Comparison of ENCODE assay signal across 30 mouse cellular contexts in genomic region chr13:52334962-52335361, GRCm38 (mm10).
DNase-seq lines count a peak whose midpoint lies in the region; ATAC-seq lines count a peak whose summit lies in the region.
"Had no signal": no experiment of that assay in that cellular context is flagged by ENCODE, and none has a peak within 500 bp of the region (broad histone marks: within the 10 kb centered on the region; RNA-seq: fewer than 3 reads in every experiment).

No protein-coding gene starts in this region.

- no peaks in the 10 kb centered on the region for H3K9me3 ChIP-seq in heart, embryonic 10.5 days
- H3K9me3 ChIP-seq in neural tube, embryonic 15.5 days (replicated peaks), result no peaks in the 10 kb centered on the region
- H3K9me3 ChIP-seq: embryonic facial prominence, embryonic 10.5 days; embryonic facial prominence, embryonic 15.5 days; forebrain, embryonic 13.5 days; heart, embryonic 13.5 days; hindbrain, embryonic 10.5 days; hindbrain, embryonic 15.5 days; limb, embryonic 12.5 days; liver, embryonic 15.5 days; midbrain, embryonic 12.5 days had no signal

- no peaks in the 10 kb centered on the region for H3K36me3 ChIP-seq in heart, embryonic 10.5 days
- H3K36me3 ChIP-seq in neural tube, embryonic 15.5 days, result no peaks in the 10 kb centered on the region
- H3K36me3 ChIP-seq: embryonic facial prominence, embryonic 10.5 days; embryonic facial prominence, embryonic 15.5 days; heart, embryonic 13.5 days; hindbrain, embryonic 10.5 days; hindbrain, embryonic 15.5 days; limb, embryonic 12.5 days; liver, embryonic 15.5 days; midbrain, embryonic 12.5 days had no signal

- H3K4me2 ChIP-seq in neural tube, embryonic 15.5 days, result no peak overlapping the region
- H3K4me2 ChIP-seq: embryonic facial prominence, embryonic 15.5 days; forebrain, embryonic 13.5 days; heart, embryonic 13.5 days; hindbrain, embryonic 15.5 days; limb, embryonic 12.5 days; liver, embryonic 15.5 days; lung, embryonic 14.5 days; midbrain, embryonic 12.5 days had no signal

- H3K27me3 ChIP-seq in heart, embryonic 10.5 days (ENCODE audit: insufficient read depth, poor library complexity, severe bottlenecking), result no peaks in the 10 kb centered on the region
- H3K27me3 ChIP-seq in neural tube, embryonic 15.5 days (replicated peaks), result no peaks in the 10 kb centered on the region
- H3K27me3 ChIP-seq: CH12.LX; embryonic facial prominence, embryonic 15.5 days; forebrain, embryonic 13.5 days; heart, embryonic 13.5 days; hindbrain, embryonic 15.5 days; limb, embryonic 12.5 days; liver, embryonic 15.5 days; midbrain, embryonic 12.5 days had no signal

- no peak overlapping the region for H3K4me3 ChIP-seq in heart, embryonic 10.5 days
- no peak overlapping the region for H3K4me3 ChIP-seq in neural tube, embryonic 15.5 days (replicated peaks)
- H3K4me3 ChIP-seq: embryonic facial prominence, embryonic 10.5 days; embryonic facial prominence, embryonic 15.5 days; forebrain, embryonic 13.5 days; heart, embryonic 13.5 days; hindbrain, embryonic 10.5 days; hindbrain, embryonic 15.5 days; left cerebral cortex, adult 2 months; limb, embryonic 12.5 days; liver, embryonic 15.5 days; midbrain, embryonic 12.5 days had no signal

- DNase-seq in heart, embryonic 10.5 days (ENCODE audit: low spot score), result peak; percentile 24
- no peak for DNase-seq in heart, adult 9 months (ENCODE audit: low spot score in 2 of 2)
- DNase-seq in 416B (ENCODE audit: low read depth), result peak; percentile 50
- peak; percentile 9 to 22 for DNase-seq in natural killer cell, adult 2 months (ENCODE audit: low spot score in 2 of 2)
- DNase-seq: adrenal gland, adult 8-10 months; cerebellum, adult 11 months; cerebellum, adult 9-10 months; gastrocnemius, postnatal 14 days; heart, adult 18-20 months; heart, postnatal 10 days; kidney, adult 11 months; kidney, postnatal 14 days; lung, embryonic 14.5 days; lung, postnatal 14 days; right cerebral cortex, postnatal 25 days had no signal

- H3K4me1 ChIP-seq in heart, embryonic 10.5 days, result peaks cover 14% of the 10 kb centered on the region
- peaks cover 5% of the 10 kb centered on the region; the same call in 1 of the 2 replicates for H3K4me1 ChIP-seq in neural tube, embryonic 15.5 days
- H3K4me1 ChIP-seq: embryonic facial prominence, embryonic 15.5 days; forebrain, embryonic 13.5 days; limb, embryonic 12.5 days; liver, embryonic 15.5 days had no signal

- ATAC-seq in common myeloid progenitor, adult 5-6 weeks (replicated peaks; ENCODE audit: low read depth, poor library complexity, severe bottlenecking), result peak; percentile 95
- no peak for ATAC-seq in neural tube, embryonic 15.5 days (ENCODE audit: low FRiP score)
- ATAC-seq in erythroid progenitor cell, adult 5-6 weeks (replicated peaks; ENCODE audit: low FRiP score, poor library complexity, severe bottlenecking), result no peak
- ATAC-seq: forebrain, embryonic 13.5 days; inflammation-experienced regulatory T-cells, adult 6 months had no signal

- H3K27ac ChIP-seq in heart, embryonic 10.5 days, result no peak overlapping the region
- no peak overlapping the region for H3K27ac ChIP-seq in neural tube, embryonic 15.5 days (replicated peaks)
- H3K27ac ChIP-seq: embryonic facial prominence, embryonic 10.5 days; embryonic facial prominence, embryonic 15.5 days; forebrain, embryonic 13.5 days; heart, embryonic 13.5 days; hindbrain, embryonic 10.5 days; hindbrain, embryonic 15.5 days; left cerebral cortex, adult 2 months; limb, embryonic 12.5 days; liver, embryonic 15.5 days; midbrain, embryonic 12.5 days had no signal

- H3K9ac ChIP-seq in neural tube, embryonic 15.5 days (replicated peaks), result no peak overlapping the region
- H3K9ac ChIP-seq: embryonic facial prominence, embryonic 15.5 days; forebrain, embryonic 13.5 days; heart, embryonic 13.5 days; hindbrain, embryonic 15.5 days; limb, embryonic 12.5 days; liver, embryonic 15.5 days; lung, embryonic 14.5 days; midbrain, embryonic 12.5 days had no signal

- 79% methylated on average over 3 of the region's 3 CpGs for WGBS in heart, embryonic 10.5 days
- WGBS in neural tube, embryonic 15.5 days, result 61% methylated on average over 3 of the region's 3 CpGs

Comparison
In these comparisons a context has a peak if more than half of its experiments do, and no peak if none do; other contexts are left out.
1. DNase-seq: peak in heart, embryonic 10.5 days (single experiment), 416B (single experiment) and natural killer cell, adult 2 months (2 of 2); none in heart, adult 9 months (0 of 2).